Mouse (Mus musculus) ovary, postnatal 14 days (tissue): Measurements from ENCODE around the gene Zcchc14.
A peak's percentile ranks its signal among the peaks of the same experiment; 100 is the strongest.
"Not testable (repeated sequence)": the region's sequence is repeated elsewhere in the genome, so short reads cannot be mapped to it uniquely, and the experiment has no call there.

Experiments
- DNase-seq: peaks from one replicate; pipeline ENCODE4 v3.0.0; 2022; ENCODE audit warnings: low spot score

The Zcchc14 gene

DNA sequence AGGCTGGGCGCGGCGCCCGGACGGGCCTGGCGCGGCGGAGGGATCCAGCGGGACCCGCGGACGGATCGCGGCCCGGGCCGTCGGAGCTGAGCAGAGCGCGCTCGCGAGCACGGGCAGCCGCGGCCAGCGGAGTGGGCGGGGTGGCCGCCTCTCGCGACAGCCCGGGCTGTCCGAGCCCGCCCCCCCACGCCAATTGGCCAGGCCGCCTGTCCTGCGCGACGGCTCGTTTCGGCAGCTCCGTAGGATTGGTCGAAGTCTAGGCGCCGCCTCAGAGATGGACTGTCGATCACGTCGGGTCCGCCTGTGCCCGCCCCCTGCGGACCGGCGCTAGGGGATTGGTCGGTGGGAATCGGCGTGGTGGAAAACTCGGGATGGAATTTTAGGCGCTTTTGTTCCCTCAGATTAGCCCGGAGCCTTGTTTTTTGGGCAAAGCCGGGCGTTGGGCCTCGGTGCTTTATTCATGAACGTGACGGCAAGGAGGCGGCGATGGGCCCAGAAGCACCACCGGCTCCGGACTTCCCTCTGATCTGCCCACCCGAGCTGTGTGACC is at the start of gene Zcchc14:
Gene Zcchc14, minus strand, starts transcription at position 128 of the 550 bp plus-strand sequence.
- peak; percentile 92 for DNase-seq

DNA sequence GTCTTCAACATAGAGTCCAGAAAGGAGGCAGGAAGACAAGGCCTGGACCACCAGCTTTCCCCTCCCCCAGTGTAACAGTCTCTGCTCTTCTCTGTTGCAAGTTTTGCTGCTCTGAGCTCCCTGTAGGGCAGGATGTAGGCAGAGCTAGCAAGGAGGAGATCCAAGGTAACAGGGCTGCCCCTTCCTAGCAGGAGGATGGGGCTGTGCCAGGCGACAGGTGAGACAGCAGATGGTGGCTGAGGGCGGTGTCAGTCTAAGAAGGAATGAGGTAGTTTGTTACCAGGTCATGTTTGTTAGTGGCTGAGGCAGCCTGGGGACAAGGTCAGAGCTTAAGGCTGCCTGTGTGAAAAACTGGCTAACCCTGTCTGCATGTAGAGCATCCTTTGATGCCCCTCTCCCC is 47.2 kb upstream of the Zcchc14 start:
- no peak for DNase-seq

DNA sequence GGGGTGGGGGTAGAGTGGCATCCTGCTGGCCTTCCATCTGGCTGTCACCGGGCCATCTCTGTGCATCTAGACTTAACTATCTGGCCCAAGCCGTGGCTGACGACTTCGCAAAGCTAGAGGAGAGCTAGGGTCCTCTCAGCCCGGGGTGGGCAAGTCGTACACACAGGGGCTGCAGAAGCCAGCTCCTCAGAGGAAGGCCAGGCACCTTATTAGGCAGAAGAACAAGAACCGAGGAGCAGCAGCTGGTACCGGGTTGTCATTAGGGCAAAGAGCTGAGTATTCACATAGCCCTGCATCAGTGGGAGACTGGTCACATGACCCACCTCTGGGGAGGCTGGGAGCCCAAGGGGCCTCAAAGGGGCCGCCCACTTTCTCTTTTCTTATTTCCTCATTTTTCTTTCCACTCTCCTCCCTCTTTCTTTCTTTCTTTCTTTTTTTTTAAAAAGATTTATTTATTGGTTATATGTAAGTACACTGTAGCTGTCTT is 46.0 kb upstream of the Zcchc14 start:
- no peak for DNase-seq

DNA sequence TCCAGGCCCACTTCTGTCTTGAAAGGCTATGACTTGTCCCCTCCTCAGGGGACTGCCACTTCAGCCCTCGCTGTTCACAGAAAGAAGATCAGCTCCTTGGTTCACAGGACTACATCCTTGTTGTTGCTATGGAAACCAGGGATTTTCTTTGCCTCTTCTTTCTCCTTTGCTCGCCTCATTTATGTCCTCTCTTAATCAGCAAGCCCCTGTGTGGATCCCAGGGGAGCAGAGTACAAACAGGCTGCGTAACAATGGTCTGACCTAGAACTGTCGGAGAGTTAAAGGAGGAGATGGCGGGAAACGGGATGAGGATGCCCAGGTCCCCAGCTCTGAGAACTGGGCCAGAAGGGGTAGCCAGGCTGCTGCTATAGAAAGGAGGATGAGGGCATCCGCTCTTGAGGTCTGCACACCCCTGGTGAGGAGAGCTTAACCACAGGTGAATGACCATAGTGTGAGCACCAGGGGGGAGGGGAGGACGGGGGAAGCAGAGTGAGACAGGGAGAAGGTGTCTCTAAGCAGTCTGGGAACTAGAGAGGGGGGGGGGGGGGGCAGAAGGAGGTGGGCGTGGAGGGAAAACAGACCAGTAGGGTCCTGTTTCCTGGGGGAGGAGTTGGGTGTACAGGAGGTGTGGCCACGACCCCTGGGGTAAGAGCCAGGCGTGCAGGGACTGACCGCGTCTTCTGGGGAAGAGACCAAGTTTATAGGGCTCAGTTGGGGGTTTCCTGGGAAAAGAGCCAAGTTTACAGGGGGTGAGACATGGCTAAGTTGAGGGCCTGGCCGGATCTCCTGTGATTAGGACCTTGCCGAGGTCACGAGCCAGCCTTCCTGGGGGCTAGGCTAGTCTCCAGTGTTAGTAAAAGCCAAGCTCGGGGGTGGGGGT is 45.3 kb upstream of the Zcchc14 start:
- DNase-seq: no peak

DNA sequence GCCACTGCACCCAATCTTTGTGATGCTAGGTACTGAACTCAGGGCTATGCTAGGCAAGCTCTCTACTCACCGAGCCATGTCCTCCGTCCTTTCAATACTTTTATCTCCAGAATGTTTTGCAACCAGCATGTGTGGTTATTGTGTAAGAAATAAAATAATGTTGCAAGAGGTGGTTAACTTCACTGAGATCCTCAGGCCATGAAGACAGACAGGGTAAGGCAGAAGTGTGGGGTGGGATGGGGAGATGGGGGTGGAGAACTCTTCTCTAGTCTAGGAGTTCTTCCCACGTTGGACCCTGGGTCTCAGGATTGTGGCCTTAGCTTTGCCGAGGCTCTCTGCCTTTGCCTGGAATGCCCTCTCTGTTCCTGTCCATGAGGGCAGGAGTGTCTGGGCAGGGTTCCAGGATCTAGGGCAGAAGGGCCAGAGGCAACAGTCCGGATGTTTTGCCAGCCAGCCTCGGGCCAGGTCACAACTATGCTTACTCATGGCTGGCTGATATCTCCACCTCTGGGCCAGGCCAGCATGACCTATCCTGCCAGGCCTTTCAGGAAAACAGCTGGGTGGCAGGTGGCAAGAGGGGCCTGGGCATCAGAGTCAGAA is 43.0 kb upstream of the Zcchc14 start:
- DNase-seq: no peak

DNA sequence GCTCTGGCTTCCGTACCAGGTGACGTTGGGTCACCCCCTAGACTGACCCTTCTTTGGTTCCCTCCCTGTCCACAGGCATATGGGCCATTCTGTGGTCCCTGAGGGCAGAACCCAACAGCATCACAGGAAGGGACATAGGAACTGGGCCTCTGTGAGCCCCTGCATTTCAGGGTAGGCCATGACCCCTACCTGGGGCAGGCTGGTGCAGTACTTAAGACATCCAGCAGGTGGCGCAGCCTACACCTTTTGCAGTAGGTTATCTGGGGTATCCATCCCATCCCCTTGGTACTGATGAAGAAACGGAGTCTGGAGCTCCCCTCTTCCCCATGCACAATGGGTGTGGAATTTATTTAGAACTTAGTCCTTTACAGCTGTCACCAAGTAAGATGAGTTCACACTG is 41.8 kb upstream of the Zcchc14 start:
- peak; percentile 47 for DNase-seq

DNA sequence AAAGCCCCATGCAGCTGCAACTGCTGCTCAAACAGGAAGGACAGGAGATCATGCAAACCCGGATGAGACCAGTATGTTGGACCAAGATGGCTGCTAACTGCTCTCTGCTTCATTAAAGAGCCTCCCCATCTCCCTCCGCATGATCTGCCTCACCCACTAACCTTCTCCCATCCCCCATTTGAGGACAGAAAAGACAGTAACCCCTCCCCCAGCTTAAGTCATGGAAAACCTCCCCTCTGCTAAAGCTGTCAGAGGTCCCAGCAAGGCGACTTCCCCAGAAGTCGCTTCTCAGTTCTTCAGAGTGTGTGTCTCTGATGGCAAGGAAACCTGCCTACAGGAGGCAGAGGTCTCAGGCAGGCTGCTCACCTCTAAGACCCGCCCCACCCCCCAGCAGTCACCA is 35.8 kb upstream of the Zcchc14 start:
- no peak for DNase-seq

DNA sequence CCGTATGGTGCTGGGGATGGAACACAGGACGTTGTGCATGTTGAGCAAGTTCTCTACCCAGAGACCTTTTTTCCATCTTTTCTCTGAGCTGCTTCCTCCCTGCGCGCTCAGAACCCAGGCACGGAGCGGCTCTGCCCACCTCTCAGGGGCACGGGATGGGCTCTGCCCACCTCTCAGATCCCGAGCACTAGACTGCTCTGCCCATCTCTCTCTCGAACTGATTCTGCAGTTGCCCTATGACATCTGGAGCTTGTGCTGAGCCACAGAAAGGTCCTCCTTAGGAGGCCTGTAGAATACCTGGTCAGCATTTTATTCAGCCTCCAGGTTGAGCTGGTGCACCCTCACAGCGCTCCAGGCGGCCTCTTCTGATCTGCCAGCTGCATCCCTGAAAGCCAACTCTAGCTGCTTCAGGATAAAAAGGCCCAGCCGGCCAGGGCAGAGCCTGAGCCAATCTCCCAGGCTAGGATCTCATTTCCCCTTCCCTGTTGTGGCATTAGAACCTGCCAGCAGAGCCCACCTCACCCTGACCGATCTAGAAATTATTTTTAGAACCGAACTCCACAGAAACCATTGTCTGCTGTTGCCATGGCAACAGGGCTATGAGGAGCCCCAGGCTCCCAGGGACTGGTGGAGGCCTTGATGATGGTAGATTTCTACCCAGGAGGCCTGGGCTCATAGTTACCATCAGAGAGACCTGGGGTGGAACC is 34.9 kb upstream of the Zcchc14 start:
- DNase-seq: no peak

DNA sequence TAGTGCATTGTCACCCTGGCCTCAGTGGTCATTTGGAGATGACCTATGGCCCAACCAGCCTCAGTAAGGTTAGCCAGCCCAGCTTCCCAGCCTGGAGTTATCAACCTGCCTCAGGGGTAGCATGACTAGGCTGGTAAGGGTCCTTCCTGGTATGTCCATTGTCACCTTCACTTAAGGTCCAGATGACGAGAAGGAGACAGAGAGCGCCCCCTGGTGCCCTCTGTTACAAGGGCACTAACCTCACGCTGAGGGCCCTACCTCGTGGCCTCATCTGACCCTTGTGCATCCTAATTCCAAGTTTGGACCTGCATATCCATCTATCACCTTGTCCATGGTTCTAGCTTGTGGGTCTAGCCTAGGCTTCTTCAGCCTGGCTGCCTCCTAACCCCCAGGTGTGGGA is 32.7 kb upstream of the Zcchc14 start:
- peak; percentile 49 for DNase-seq

DNA sequence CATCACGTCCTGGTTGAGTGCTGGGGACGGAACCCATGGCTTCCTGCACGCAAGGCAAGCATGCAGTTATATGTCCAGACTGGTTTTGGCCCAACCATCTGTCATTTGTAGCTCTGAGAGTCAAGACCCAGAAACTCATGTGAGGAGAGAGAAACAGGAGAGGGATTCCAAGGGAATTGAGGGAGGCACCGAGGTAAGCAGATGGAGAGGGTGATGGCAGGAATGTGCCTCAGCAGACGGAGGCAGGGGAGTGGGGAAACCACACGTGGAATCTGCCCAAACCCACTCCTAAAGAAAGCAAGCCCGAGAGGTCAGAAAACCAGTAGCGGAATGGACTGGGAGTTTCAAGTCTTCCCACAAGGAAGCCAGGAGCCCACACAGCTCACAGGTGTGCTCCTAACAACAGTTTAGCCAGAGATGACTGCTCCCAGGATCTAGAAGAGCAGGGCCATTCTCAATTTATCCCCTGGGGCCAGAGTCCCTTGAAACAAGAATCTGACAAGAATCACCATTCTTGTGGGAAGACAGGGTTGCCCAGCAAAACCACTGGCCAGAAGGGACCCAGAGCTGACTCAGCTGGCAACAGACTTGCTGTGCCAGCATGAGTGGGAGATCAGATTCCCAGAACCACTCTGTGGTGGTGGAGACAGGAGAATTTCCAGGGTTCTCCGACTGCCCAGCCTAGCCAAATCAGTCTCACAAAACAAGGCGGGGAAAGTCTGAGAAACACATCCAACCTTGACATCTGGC is 30.6 kb upstream of the Zcchc14 start:
- DNase-seq: no peak

DNA sequence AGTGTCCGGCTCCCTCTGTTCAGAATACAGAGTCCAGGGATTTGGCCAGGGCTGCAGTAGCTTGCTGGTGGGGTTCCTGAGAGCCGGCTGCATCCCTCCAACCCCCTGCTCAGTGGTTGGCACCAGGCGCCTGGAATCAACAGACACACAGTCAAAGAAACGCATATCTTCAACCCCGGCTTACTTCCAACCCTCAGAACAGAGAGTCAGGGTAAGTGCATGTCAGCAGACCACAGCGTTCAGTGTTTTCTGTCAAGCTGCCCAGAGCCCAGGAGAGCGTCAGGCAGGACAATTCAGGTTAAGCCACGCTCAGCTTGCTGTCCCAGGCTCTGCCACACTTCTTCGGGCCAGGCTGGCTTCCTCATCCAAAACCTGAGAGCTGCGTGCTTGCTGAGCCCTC is 28.8 kb upstream of the Zcchc14 start:
- DNase-seq: no peak

DNA sequence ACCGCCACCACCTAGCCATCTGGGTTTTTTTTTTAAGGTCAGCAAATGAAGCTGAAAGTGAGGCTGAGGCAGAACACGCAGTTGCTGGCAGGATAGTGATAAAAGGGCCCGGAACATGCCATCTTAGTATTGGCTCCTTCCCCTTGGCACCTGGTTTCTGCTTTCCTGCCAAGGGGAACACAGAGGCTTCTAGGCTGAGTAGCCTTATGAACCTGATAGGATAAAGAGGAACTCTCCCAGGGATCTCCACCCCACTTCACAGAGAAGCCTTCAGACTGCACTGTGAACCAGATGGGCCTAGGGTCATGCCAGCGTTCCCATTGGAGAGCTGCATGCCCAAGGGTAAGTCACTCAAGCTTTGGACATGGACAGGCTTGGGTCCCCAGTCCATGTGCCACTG is 28.2 kb upstream of the Zcchc14 start:
- DNase-seq: no peak

DNA sequence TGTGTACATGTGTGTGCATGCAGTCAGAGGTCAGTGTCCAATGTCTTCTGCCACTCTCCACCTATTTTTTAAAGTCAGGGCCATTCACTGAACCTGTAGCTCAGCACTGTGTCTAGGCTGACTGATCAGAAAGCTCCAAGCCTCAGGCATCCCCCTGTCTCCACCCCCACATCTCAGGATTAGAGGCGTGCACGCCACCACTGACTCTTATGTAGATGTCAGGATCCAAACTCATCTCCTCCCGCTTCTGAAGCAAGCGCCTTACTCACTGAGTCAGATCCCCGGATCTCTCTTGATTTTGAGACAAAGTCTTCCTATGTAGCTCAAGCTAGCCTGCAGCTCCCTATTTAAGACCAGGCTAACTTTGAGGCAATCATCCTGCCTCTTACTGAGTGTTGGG is 26.0 kb upstream of the Zcchc14 start:
- DNase-seq: no peak

DNA sequence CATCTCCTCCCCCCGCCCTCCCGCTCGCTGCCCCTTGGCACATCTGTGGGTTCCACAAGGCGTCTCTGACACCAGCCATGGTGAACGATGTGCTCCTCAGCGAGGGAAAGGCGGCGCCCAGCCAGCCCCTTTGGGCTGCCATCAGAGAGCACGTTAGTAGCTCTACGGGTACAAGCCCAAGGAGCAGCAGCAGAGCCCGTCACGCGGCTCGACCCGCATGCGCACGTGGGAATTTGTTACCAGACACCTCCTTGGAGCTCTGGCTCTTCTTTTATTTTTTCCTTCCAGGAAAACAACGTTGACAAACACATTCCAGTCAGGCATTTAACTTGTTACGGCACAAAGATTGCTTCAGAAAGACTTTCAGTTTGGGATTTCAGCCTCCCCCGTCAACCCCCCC is 23.0 kb upstream of the Zcchc14 start:
- peak; percentile 50 for DNase-seq

DNA sequence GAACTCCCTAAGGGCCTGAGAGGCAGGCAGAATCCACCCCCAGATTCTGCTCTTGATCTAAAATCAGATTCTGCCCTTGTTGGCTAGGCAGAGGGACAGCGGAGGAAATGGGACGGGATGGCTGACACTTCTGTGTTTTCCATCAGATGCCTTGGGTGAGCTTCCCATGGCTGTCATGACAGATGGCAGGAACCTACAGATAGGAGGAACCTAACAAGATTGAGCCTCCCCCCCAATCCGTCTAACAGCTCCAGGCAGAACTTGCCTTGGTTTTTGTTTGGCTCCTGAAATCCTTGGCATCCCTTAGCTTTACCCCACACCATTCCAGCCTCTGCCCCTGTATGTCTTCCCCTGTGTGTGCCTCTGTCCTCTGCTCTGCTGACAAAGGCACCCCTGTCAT is 22.5 kb upstream of the Zcchc14 start:
- no peak for DNase-seq

DNA sequence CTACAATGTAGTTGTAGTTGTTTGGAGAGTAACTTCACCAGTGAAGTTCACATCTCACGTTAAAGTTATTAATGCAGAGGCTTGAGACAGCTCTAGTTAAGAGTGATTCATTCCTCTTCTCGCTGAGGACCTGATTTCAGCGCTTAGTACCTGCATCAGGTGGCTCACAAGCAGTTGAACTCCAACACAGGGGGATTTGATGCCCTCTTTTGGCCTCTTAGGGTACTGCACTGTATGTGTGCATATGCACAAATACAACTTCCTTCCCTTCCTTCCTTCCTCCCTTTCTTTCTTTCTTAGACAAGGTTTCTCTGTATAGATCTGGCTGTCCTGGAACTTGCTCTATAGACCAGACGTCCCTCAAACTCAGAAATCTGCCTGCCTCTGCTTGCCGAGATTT is 21.8 kb upstream of the Zcchc14 start:
- no peak for DNase-seq

DNA sequence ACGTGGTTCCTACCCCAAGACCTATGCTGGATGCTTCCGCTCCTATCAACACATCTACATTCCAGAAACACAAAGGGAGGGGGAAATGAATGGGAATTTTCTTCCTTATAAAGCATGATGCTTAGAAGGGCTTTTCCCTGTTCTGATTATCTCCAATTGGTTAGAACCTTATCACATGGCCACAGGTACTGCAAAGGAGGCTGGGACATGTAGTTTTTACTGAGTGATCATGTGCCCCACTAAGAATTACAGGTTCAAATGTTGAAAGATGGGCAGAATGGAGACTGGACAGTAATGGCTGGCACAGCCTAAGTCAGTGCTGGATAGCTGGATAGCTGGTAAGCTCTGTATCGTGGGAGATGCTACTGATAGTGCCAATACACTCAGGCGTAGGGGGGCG is 21.2 kb upstream of the Zcchc14 start:
- no peak for DNase-seq

DNA sequence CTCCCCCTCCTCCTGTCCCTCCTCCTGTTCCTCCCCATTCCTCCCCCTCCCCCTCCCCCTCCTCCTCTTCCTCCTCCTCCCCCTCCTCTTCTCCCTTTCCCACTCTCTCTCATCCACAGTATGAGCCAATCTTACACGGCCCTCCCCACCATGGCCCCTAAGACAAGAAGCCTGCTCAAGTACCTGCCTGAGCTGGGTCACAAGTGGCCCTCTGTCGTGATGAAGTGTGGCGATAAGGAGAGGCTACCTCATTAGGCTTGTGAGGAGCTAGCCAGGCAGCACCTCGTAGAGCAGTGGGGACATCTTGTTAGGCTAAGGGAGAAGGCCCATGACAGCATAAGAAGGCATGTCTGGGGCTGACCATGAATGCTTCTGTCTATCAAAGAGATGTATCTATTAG is 20.5 kb upstream of the Zcchc14 start:
- DNase-seq: no peak

DNA sequence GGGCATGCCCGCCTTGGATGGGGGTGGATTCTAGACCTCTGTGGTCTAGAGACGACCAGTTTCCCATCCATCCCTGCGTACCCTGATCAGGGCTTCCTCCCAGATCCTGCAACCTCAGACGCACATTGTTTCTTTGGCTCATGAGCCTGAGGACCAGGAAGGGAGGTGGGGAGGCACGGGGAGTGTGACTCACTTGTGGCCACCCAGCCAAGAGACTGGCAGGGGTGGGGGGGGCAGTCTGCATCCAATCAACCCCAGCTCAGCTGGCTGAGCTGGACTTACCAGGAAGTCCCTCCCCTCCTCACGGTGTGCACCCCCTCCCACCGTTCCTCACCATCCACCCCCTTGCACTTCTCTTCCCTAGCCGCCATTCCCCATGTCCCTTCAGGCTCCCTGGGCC is 16.5 kb upstream of the Zcchc14 start:
- DNase-seq: no peak

DNA sequence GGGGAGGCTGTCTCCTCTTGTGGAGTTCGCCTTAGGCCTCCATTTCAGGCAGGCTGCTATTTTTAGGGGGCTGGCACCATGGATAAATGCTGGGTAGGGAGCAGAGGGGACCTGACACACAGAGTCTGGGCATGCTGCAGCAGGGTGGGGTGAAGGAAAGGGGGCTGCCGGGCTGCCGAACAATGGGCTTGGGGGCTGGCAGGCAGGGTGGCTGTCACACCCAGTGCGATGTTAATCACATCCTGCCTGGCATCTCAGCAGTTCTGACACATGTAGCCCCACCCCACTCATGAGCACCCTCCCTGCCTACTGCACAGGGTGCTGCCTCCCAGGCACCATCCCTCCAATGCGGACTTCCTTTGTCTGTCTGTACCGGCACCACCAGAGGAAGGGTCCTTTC is 15.9 kb upstream of the Zcchc14 start:
- DNase-seq: no peak

DNA sequence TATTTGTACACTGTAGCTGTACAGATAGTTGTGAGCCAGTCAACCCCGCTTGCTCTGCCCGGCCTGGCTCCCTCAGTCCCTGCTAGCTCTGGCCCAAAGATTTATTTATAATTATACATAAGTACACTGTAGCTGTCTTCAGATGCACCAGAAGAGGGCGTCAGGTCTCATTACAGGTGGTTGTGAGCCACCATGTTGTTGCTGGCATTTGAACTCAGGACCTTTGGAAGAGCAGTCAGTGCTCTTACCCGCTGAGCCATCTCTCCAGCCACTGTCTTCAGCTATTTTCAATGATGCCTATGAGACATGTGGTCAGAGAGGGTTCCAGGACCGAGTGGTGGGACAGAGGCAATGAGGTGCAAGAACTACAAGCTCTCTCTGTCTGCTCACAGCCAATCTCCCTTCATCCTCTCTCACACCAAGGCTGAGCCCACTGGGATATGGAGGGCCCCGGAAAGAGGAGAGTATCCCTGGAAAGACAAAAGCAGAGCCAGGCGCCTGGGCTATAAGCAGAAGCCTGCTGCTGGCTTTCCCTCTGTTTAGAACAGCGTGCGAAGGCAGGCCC is 15.3 kb upstream of the Zcchc14 start:
- DNase-seq: not testable (repeated sequence)

DNA sequence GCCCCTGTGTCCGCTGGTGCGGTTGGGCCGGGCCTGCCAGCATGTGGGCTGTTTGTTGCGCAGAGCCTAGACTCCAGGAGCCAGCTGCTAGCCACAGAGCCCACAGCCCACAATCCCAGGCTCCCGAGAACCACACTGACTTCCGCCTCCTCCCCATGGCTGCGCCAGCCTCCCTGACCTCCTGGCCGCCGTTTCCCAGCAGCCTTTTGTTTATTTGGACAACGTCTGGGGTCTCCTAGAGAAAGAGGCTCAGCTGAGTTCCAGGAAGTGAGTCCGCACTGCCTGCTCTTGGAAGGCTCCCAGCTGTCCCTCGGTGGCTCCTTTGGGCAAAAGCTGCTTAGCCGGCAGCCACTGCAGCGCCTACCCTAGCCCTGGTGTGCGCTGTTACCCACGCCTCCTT is 12.6 kb upstream of the Zcchc14 start:
- DNase-seq: peak; percentile 50
